Mouse (Mus musculus) neutrophil, adult 5-6 weeks (primary cell): ENCODE results near the gene Alkbh8. TPM values are rescaled to one million over a fixed set of nuclear protein-coding genes. Genes with fewer than 3 reads are reported as not detected.
"Not testable (repeated sequence)": the region's sequence is repeated elsewhere in the genome, so short reads cannot be mapped to it uniquely, and the experiment has no call there.

ENCODE experiments used
- ATAC-seq: fragments of 151-379, 151-347 bp; 2 replicates; pipeline ENCODE4 v1.8.0; 2017; ENCODE audit warnings: mild to moderate bottlenecking, moderate TSS enrichment; ENCODE audit not compliant: insufficient number of reproducible peaks, poor library complexity, low FRiP score, severe bottlenecking; ENCODE audit errors: extremely low read depth
- total RNA-seq: library from RNA; stranded (forward); fragments of 200-1000 nt; gene quantifications from 2 replicates; pipeline ENCODE4 v1.2.3, GENCODE M21; 2017

Gene Alkbh8
- 13.0 and 13.4 TPM in 2 replicates for total RNA-seq

- peak; percentile 97 for ATAC-seq
These were observed at the start of gene Alkbh8 for GRCm38 (mm10) chr9:3334962-3335767. Gene Alkbh8 (plus strand): TSS chr9:3335140.

- ATAC-seq, result no peak
These were observed 25.6 kb upstream of the Alkbh8 start for GRCm38 (mm10) chr9:3309292-3309836.

- no peak for ATAC-seq
These were observed 24.9 kb upstream of the Alkbh8 start for GRCm38 (mm10) chr9:3310016-3310415.

GRCm38 (mm10) chr9:3327342-3328053, 7.4 kb upstream of the Alkbh8 start:
- not testable (repeated sequence) for ATAC-seq

GRCm38 (mm10) chr9:3328054-3328595, 6.8 kb upstream of the Alkbh8 start:
- no peak for ATAC-seq

GRCm38 (mm10) chr9:3330319-3330718, 4.6 kb upstream of the Alkbh8 start:
- no peak for ATAC-seq

GRCm38 (mm10) chr9:3330737-3331384, 4.1 kb upstream of the Alkbh8 start:
- no peak for ATAC-seq

- ATAC-seq, result no peak
These were observed 1.7 kb downstream of the Alkbh8 start for GRCm38 (mm10) chr9:3336661-3337060.

GRCm38 (mm10) chr9:3345136-3345535, 10.2 kb downstream of the Alkbh8 start:
- no peak for ATAC-seq

GRCm38 (mm10) chr9:3345967-3346366, 11.0 kb downstream of the Alkbh8 start:
- no peak for ATAC-seq

- ATAC-seq, result no peak
These were observed 15.1 kb downstream of the Alkbh8 start for GRCm38 (mm10) chr9:3350056-3350455.

- ATAC-seq, result not testable (repeated sequence)
These were observed 41.4 kb downstream of the Alkbh8 start for GRCm38 (mm10) chr9:3376323-3376722.

GRCm38 (mm10) chr9:3403251-3404208, 68.6 kb downstream of the Alkbh8 start, which contains the start of gene Cwf19l2:
Gene Cwf19l2 (plus strand): TSS chr9:3403592.
- ATAC-seq, result peak; percentile 96

GRCm38 (mm10) chr9:3404372-3404771, 69.4 kb downstream of the Alkbh8 start:
- no peak for ATAC-seq

GRCm38 (mm10) chr9:3439555-3440300, 104.8 kb downstream of the Alkbh8 start:
- not testable (repeated sequence) for ATAC-seq
